Mouse (Mus musculus) forebrain, embryonic 15.5 days (tissue): Measurements from ENCODE around the gene Tdrkh. TPM values are rescaled to one million over a fixed set of nuclear protein-coding genes. Genes with fewer than 3 reads are reported as not detected.

Experiments
- ATAC-seq: fragments of 200-750 bp; cut with Nextera tagmentation; replicated peaks from 2 replicates; pipeline ENCODE4 v1.8.0; 2017; ENCODE audit warnings: mild to moderate bottlenecking, moderate TSS enrichment, moderate library complexity
- H3K27ac ChIP-seq: fragments of 300-500 bp; sonication (generic); replicated peaks from 2 replicates; pipeline ENCODE4 v1.5.1; 2015; ENCODE audit warnings: mild to moderate bottlenecking, inconsistent platforms
- H3K27me3 ChIP-seq: fragments of 300-500 bp; sonication (generic); 2 replicates; pipeline ENCODE4 v1.6.1; 2015; ENCODE audit warnings: inconsistent platforms
- H3K36me3 ChIP-seq: fragments of 300-500 bp; sonication (generic); 2 replicates; pipeline ENCODE4 v1.6.1; 2015; ENCODE audit warnings: mild to moderate bottlenecking, inconsistent platforms
- H3K4me1 ChIP-seq: fragments of 300-500 bp; sonication (generic); 2 replicates; pipeline ENCODE4 v1.6.1; 2015; ENCODE audit warnings: inconsistent platforms
- H3K4me2 ChIP-seq: fragments of 300-500 bp; sonication (generic); replicated peaks from 2 replicates; pipeline ENCODE4 v1.6.1; 2015; ENCODE audit warnings: mild to moderate bottlenecking, inconsistent platforms
- H3K4me3 ChIP-seq: fragments of 300-500 bp; sonication (generic); 2 replicates; pipeline ENCODE4 v1.5.1; 2015; ENCODE audit warnings: mild to moderate bottlenecking, inconsistent platforms
- H3K9ac ChIP-seq: fragments of 300-500 bp; sonication (generic); replicated peaks from 2 replicates; pipeline ENCODE4 v1.6.1; 2015; ENCODE audit warnings: mild to moderate bottlenecking, inconsistent platforms
- H3K9me3 ChIP-seq: fragments of 300-500 bp; sonication (generic); 2 replicates; pipeline ENCODE4 v1.6.1; 2016; ENCODE audit warnings: inconsistent platforms
- WGBS: fragments of 180-500 bp; shearing (Covaris S2); methylation state at CpG from one replicate; pipeline ENCODE4 v1.1.7; 2015; ENCODE audit warnings: mixed read lengths; 5-methylcytosine and 5-hydroxymethylcytosine counted together
- polyA plus RNA-seq: library from polyadenylated mRNA; unstranded; fragments of >200 nt; fragmentation: Nextera tagmentation; extraction: Ambion mirVana; gene quantifications from 2 replicates; pipeline ENCODE4 v1.2.1, GENCODE M21; 2015

The Tdrkh gene
- polyA plus RNA-seq, 1 experiment from 2014 or later: 65.3 TPM

DNA sequence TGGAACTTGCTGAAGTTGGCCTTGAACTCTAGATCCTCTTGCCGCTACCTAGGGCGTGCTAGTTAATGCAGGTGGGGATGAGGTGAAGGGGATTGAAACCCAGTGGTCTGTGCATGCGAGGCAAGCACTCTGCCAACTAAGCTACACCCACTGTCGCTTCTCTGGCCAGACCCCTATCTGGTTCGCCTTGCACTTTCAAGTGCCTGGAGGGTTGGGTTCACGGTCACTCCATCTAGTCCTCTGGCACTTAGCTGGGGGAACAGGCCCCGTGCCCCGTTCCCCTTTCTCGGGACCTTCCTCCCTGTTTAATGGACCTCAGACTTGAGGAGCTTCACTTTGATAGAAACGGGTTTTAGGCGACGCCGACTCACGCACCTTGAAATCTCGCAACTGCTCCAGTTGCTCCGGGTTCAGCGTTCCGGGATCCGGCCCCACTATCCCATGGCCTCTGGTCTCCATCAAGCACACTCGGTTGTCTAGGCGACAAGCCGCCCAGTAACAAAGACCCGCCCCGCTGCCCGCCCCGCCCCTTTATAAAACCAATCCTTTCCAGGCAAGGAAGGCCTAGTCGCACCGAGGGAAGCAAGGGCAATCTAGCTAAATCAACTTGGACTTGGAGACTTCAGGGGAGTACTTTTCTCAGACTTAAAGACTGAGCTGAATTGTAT lies 59.5 kb downstream of the Tdrkh start:
- WGBS: 9% methylated on average over 28 of the region's 28 CpGs
- Histone ChIP-seq H3K27me3 (no peaks in the 10 kb centered on the region), H3K4me1 (peaks cover 21% of the 10 kb centered on the region), H3K4me3 (peak overlapping the region; percentile 29), H3K4me2 (peak overlapping the region; percentile 48), H3K9ac (peak overlapping the region; percentile 31; the same call in 1 of the 2 replicates), H3K9me3 (no peaks in the 10 kb centered on the region), H3K27ac (peak overlapping the region; percentile 64), H3K36me3 (no peaks in the 10 kb centered on the region)
- peak; percentile 65 for ATAC-seq

DNA sequence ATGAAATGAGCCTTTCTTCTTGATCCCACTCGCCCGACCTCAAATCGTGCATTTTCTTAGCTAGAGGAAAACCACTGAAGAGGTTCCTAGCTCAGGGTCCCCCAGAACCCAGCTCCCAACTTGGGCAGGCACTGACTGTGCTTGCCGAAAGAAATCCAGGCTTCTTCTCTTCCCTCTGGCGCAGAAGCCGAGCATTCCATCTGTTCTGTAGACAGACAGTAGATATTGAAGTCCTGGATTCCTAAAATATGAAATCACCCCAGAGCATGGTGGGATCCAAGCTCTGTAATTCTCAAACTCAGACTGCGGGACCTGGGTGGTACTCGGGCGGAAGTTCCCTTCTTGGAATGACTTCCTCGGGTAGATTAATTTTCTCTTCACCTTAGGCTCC lies 60.0 kb downstream of the Tdrkh start:
- no peaks in the 10 kb centered on the region for H3K27me3 ChIP-seq
- peak overlapping the region; percentile 48; the same call in 1 of the 2 replicates for H3K4me2 ChIP-seq
- ATAC-seq: no peak
- H3K9ac ChIP-seq: no peak overlapping the region
- H3K36me3 ChIP-seq: no peaks in the 10 kb centered on the region
- WGBS: 37% methylated on average over 10 of the region's 10 CpGs
- peaks cover 21% of the 10 kb centered on the region for H3K4me1 ChIP-seq
- no peaks in the 10 kb centered on the region for H3K9me3 ChIP-seq
- no peak overlapping the region; the same call in 1 of the 2 replicates for H3K4me3 ChIP-seq
- H3K27ac ChIP-seq: peak overlapping the region; percentile 64

DNA sequence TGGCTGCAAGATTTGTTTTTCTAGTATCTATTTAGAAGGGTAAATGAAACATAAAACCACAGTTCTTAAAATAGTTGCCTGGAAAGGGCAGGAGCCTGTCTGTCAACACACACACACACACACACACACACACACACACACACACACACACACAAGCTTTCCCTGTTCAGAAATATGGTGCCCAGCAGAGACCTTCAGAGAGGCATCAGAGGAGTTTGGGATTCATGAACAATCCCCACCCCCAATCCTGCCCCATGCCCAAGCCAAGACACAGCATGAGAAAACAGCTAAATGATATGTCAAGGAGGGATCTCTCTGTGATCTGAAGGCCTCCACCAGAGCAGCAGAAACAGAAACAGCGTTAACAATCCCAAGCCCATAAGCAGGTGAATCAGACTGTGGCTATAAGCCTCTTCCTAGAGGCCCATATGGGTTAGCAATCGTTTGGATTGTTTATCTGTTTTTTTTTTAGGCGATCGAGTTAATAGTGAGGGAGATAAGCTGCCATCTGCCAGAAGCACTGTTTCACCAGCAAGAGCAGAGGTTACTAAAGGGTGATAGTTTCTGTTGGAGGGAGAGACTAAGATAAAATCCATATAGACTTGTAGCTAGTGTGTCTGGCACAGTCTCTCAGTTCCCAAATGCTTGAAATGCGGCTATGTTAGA lies 60.6 kb downstream of the Tdrkh start:
- no peak for ATAC-seq
- Histone ChIP-seq H3K27me3 (no peaks in the 10 kb centered on the region), H3K36me3 (no peaks in the 10 kb centered on the region), H3K9ac (no peak overlapping the region), H3K27ac (peak overlapping the region; percentile 64), H3K4me1 (peaks cover 21% of the 10 kb centered on the region), H3K4me3 (no peak overlapping the region), H3K9me3 (no peaks in the 10 kb centered on the region), H3K4me2 (no peak overlapping the region)
- 67% methylated on average over 5 of the region's 5 CpGs for WGBS

DNA sequence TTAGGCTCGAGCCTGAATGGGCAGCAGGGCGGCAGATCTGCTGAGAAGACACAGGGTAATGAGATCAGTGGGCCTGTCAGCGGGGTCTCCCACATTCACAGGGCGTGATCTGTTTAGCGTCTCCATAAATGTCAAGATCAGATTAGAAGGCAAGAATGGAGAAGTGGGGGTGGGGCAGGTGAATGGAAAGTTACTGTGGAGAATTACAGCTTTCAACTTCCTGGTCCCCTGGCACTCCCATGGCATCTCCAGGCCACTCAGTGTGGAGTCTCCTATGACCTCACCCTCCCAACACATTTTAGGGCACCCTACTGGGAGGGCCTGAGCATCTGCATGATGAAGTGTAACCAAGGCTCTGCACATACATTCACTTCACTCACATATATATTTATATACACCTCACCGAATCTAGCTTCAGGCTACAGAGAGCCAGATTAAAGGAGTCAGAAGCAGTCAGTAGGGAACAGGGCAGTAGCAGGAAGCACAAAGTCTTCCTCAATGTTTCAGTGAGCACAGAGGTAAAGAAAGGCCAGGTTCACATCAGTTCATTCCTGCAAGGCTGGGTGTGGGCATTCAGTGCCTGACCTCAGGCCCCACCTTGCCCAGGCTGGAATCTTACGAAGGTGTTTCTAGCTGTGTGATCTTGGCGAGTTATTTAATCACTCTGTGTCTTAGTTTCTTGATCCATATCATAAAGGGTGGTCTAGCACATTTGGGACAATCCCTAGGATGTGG lies 63.4 kb downstream of the Tdrkh start:
- peak overlapping the region; percentile 95; the same call in 1 of the 2 replicates for H3K27ac ChIP-seq
- WGBS: 60% methylated on average over 8 of the region's 8 CpGs
- H3K9me3 ChIP-seq: no peaks in the 10 kb centered on the region
- H3K9ac ChIP-seq: no peak overlapping the region
- no peak overlapping the region for H3K4me3 ChIP-seq
- no peak overlapping the region for H3K4me2 ChIP-seq
- peaks cover 6% of the 10 kb centered on the region; the same call in 1 of the 2 replicates for H3K36me3 ChIP-seq
- H3K27me3 ChIP-seq: no peaks in the 10 kb centered on the region
- peaks cover 45% of the 10 kb centered on the region for H3K4me1 ChIP-seq
- ATAC-seq: no peak

DNA sequence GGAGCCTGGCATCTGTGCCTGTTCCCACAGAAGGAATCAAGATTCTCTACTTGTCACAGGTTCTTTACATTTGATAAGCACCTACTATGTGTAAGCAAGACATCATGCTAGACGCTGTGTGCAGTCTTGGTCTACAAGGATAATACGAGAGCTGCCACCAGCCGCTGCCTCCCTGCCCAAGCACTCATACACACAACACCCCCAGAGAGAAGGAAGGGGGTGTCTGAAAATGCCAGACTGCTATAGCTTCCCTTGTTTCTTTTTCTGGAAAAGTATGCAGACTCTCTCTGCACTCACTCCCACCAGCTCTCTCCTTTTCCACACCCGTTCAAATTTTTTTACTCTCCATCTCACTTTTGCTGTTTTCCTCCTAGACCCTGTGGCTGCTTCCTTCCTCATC lies 64.4 kb downstream of the Tdrkh start:
- Histone ChIP-seq H3K4me2 (peak overlapping the region; percentile 86), H3K36me3 (peaks cover 11% of the 10 kb centered on the region), H3K27ac (peak overlapping the region; percentile 95), H3K9ac (peak overlapping the region; percentile 86), H3K9me3 (no peaks in the 10 kb centered on the region), H3K4me1 (peaks cover 52% of the 10 kb centered on the region), H3K4me3 (peak overlapping the region; percentile 69), H3K27me3 (no peaks in the 10 kb centered on the region)
- 13% methylated on average over 4 of the region's 4 CpGs for WGBS
- peak; percentile 19 for ATAC-seq

DNA sequence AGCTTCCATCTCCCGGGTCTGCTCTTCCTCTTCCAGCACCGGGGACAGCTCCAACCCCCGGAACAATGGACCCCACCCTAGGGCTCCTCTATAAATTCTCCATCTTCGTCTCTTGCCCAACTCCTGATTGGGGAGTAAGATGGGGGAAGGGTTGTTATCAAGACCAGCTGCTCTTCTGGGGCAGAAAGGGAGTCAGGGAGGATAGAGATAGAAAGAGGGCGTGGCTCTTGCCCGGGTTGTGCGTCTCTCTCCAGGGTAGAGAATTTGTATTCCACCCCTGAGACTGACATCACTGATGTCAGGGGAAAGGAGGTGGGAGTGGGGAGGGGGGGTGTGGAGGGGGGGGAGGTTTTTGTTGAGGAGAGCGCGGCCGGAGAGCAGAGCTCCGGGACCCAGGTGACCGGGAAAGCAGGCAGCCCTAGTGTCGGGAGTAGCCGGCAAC lies 64.9 kb downstream of the Tdrkh start, which contains the start of gene Celf3:
Celf3 (plus strand) TSS at position 315 of the 442 bp plus-strand sequence.
- H3K27ac ChIP-seq: peak within 1 kb of the TSS; percentile 95
- under 1% methylated on average over 14 of the region's 14 CpGs for WGBS
- H3K4me1 ChIP-seq: peaks cover 52% of the 10 kb centered on the region
- H3K4me2 ChIP-seq: peak within 1 kb of the TSS; percentile 86
- peak; percentile 95 for ATAC-seq
- no peaks in the 10 kb centered on the region for H3K9me3 ChIP-seq
- peak within 1 kb of the TSS; percentile 69 for H3K4me3 ChIP-seq
- H3K9ac ChIP-seq: peak within 1 kb of the TSS; percentile 86
- peaks cover 14% of the 10 kb centered on the region for H3K36me3 ChIP-seq
- no peaks in the 10 kb centered on the region for H3K27me3 ChIP-seq

DNA sequence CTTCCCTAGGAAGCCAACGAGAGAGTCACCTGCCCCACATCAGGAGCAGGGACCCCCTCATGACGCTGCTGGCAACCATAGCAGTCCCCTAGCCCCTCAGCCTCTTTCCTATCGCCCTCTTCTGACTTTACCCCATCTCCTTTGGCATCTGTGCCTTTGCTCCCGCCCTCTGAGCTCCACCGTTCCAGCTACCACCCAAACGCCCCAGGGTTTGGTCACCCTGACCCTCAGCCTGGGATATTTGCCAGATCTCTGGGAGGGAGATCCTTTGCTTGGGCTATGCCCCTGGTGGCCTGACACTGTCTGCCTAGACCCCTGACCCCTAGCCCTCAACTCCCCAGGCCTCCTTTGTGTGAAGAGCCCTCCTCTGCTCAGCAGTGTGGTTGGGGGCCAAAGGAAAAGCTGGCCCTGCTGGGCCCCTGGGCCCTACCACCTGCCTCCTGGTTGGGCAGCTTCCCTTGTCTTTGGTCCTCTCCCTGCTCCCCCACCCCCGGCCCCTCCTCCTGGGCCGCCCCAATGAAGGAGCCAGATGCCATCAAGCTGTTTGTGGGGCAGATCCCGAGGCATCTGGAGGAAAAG lies 65.6 kb downstream of the Tdrkh start:
- H3K27me3 ChIP-seq: no peaks in the 10 kb centered on the region
- peak overlapping the region; percentile 86 for H3K4me2 ChIP-seq
- peaks cover 56% of the 10 kb centered on the region for H3K4me1 ChIP-seq
- 4% methylated on average over 9 of the region's 9 CpGs for WGBS
- no peaks in the 10 kb centered on the region for H3K9me3 ChIP-seq
- peak overlapping the region; percentile 69 for H3K4me3 ChIP-seq
- H3K36me3 ChIP-seq: peaks cover 14% of the 10 kb centered on the region
- ATAC-seq: no peak; the same call in 1 of the 2 replicates
- H3K9ac ChIP-seq: peak overlapping the region; percentile 86
- peak overlapping the region; percentile 95 for H3K27ac ChIP-seq

DNA sequence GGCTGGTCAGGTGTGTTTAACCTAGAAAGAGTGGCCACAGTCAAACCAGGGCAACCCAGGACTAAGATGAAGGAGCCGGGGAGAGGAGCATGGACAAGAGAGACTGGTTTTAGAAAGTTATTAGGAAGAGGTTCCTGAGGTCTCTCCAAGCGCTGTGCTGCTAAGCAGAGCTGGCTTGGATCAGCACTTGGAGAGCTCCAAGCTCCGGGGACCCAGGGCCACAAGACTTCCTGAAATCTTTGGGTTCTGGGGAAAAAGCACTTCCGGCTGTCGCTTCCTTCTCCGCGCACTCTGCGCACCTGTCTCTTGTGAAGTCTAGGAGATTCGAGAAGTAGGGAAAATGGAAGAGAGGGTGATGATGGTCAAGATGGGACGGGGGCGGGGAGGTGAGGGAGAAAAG lies 66.5 kb downstream of the Tdrkh start:
- Histone ChIP-seq H3K9me3 (no peaks in the 10 kb centered on the region), H3K27me3 (no peaks in the 10 kb centered on the region), H3K4me1 (peaks cover 65% of the 10 kb centered on the region), H3K4me3 (peak overlapping the region; percentile 69), H3K27ac (0 out of 2 replicates have a peak overlapping the region, but pooled peaks have one; percentile 95), H3K9ac (peak overlapping the region; percentile 86), H3K4me2 (peak overlapping the region; percentile 86), H3K36me3 (peaks cover 14% of the 10 kb centered on the region)
- no peak for ATAC-seq
- 20% methylated on average over 11 of the region's 11 CpGs for WGBS

DNA sequence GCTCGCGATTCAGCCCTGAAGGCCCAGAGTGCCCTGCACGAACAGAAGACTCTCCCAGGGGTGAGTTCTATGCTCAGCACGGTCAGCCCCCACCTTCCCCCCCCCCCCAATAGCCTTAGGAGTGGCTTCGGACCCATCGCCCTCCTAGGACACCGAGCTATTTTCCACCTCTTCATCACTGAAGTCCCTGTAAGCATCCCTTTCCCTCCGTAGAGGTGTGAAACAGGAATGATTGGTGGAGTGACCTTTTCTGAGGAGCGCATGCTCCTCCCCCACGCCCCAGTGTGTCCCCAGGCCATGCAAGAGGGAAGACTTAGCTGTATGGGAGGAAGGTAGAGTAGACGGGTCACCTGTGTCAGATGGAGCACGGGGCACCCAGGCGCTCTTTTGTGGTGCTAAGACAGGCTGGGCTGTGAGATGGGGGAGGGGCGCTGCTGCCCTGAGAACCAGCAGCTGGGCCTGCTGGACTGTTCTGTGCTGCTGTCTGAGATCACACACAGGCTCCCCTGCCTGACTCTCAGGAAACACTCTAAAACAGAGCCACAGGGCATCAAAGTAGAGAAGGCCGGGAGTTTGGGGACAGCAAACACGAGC lies 67.3 kb downstream of the Tdrkh start, which contains the start of gene Riiad1:
Riiad1 (minus strand) TSS at position 51 of the 594 bp plus-strand sequence.
- H3K27ac ChIP-seq: peak within 1 kb of the TSS; percentile 95
- H3K27me3 ChIP-seq: no peaks in the 10 kb centered on the region
- peak within 1 kb of the TSS; percentile 69 for H3K4me3 ChIP-seq
- H3K4me1 ChIP-seq: peaks cover 73% of the 10 kb centered on the region
- H3K9me3 ChIP-seq: no peaks in the 10 kb centered on the region
- H3K9ac ChIP-seq: peak within 1 kb of the TSS; percentile 86
- 16% methylated on average over 16 of the region's 16 CpGs for WGBS
- peak within 1 kb of the TSS; percentile 86 for H3K4me2 ChIP-seq
- ATAC-seq: no peak
- H3K36me3 ChIP-seq: peaks cover 15% of the 10 kb centered on the region

DNA sequence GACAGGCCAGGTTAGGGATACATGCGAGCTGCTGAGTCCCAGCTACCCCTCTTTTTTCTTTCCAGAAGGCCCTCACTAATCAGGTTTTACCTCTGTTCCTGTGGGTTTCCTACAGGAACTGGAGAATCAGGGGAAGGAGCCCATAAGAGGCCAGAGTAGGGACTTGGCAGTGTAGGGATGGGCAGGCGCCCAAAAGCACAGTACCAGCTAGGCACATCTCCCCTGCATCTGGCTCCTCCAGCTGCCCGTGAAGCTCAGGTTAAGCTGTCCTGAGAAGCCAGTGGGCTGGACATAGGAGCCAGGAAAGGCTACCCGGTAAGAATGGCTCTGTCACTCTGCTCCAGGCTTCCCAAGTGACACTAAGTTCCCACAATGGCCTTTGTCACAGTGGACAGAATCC lies 68.4 kb downstream of the Tdrkh start:
- 0 out of 2 replicates have a peak overlapping the region, but pooled peaks have one; percentile 19 for H3K9ac ChIP-seq
- ATAC-seq: no peak
- H3K27ac ChIP-seq: peak overlapping the region; percentile 93
- peaks cover 25% of the 10 kb centered on the region for H3K36me3 ChIP-seq
- WGBS: 68% methylated on average over 4 of the region's 4 CpGs
- peak overlapping the region; percentile 86; the same call in 1 of the 2 replicates for H3K4me2 ChIP-seq
- no peaks in the 10 kb centered on the region for H3K27me3 ChIP-seq
- H3K9me3 ChIP-seq: no peaks in the 10 kb centered on the region
- no peak overlapping the region for H3K4me3 ChIP-seq
- H3K4me1 ChIP-seq: peaks cover 83% of the 10 kb centered on the region

DNA sequence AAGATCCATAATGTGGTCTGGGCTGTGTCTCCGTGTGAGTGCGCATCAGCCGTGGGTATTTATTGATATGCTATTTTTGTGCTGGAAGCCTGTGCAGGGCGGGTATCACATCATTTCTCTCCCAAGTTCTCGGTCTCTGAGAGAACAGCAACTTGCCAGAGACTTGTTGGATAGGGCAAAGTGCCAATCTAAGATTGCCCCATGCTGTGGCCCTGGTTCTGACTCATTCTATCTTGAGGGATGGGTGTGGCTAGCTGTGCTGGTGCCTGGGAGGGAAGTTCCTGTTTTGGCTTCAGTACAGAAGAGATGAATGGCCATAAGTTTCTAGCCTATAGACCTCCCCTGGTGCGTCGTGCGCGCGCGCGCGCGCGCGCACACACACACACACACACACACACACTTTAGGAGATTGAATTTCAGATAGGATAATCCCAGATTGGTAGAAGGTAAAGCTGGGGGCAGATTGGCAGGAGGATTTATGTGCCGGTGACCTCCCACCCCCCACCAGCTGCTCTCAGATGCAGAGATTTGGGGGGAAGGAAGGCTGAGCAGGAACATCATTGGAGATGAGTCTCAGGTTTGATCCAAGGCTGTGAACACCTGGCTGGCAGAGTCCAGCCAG lies 69.8 kb downstream of the Tdrkh start:
- no peak for ATAC-seq
- WGBS: 78% methylated on average over 17 of the region's 17 CpGs
- H3K9me3 ChIP-seq: no peaks in the 10 kb centered on the region
- no peaks in the 10 kb centered on the region for H3K27me3 ChIP-seq
- peak overlapping the region; percentile 93 for H3K27ac ChIP-seq
- H3K4me2 ChIP-seq: peak overlapping the region; percentile 49; the same call in 1 of the 2 replicates
- 0 out of 2 replicates have a peak overlapping the region, but pooled peaks have one; percentile 19 for H3K9ac ChIP-seq
- no peak overlapping the region for H3K4me3 ChIP-seq
- peaks cover 87% of the 10 kb centered on the region for H3K4me1 ChIP-seq
- peaks cover 38% of the 10 kb centered on the region for H3K36me3 ChIP-seq
